ENCODE assay signal across 13 mouse cellular contexts in the genomic region with DNA sequence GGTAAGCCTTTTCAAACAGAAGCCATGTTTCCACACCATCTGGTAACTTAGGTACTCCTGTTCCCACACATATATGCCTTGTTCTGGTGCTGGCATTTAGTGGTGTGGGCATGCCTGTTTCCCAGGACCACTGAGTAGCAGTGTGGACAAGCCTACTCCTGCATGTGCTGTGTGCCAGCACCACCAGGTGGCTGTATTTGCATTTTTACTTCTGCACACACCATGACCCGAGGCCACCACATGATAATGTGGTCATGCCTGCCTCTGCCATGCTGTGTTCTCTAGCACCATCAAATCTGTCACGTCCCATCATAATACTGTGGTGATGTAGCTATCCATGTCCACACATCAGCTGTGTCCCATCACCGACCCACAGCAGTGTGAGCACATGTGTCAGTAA. TPM values are rescaled to one million over a fixed set of nuclear protein-coding genes. Genes with fewer than 3 reads are reported as not detected.
DNase-seq lines count a peak whose midpoint lies in the region; ATAC-seq and TF ChIP-seq lines count a peak whose summit lies in the region.
"Had no signal": no experiment of that assay in that cellular context is flagged by ENCODE, and none has a peak within 500 bp of the region (broad histone marks: within the 10 kb centered on the region; RNA-seq: fewer than 3 reads in every experiment).

No protein-coding gene starts in this region.

- no peak overlapping the region for H3ac ChIP-seq in C2C12 (ENCODE audit: control insufficient read depth, insufficient read length, low read depth)

- no peaks in the 10 kb centered on the region for H3K36me3 ChIP-seq in hindbrain, postnatal 0 days (ENCODE audit: insufficient read depth, low read length)
- no peaks in the 10 kb centered on the region for H3K36me3 ChIP-seq in hindbrain, embryonic 10.5 days
- no peaks in the 10 kb centered on the region for H3K36me3 ChIP-seq in C2C12 (ENCODE audit: control insufficient read depth, insufficient read depth)
- H3K36me3 ChIP-seq: midbrain, embryonic 12.5 days; neural tube, embryonic 15.5 days had no signal

- no peaks in the 10 kb centered on the region for H3K27me3 ChIP-seq in hindbrain, postnatal 0 days (ENCODE audit: insufficient read depth, low read length)
- H3K27me3 ChIP-seq in hindbrain, embryonic 10.5 days (ENCODE audit: insufficient read depth, poor library complexity, severe bottlenecking): no peaks in the 10 kb centered on the region
- H3K27me3 ChIP-seq in C2C12 (ENCODE audit: control insufficient read depth, insufficient read depth, insufficient read length): no peaks in the 10 kb centered on the region
- H3K27me3 ChIP-seq: midbrain, embryonic 12.5 days; neural tube, embryonic 15.5 days had no signal

- H3K27ac ChIP-seq in hindbrain, postnatal 0 days: no peak overlapping the region
- H3K27ac ChIP-seq in hindbrain, embryonic 10.5 days: no peak overlapping the region
- H3K27ac ChIP-seq: midbrain, embryonic 12.5 days; neural tube, embryonic 15.5 days had no signal

- H3K4me1 ChIP-seq in hindbrain, postnatal 0 days (ENCODE audit: insufficient read depth, low read length): no peaks in the 10 kb centered on the region
- no peaks in the 10 kb centered on the region for H3K4me1 ChIP-seq in hindbrain, embryonic 10.5 days (replicated peaks)
- no peaks in the 10 kb centered on the region for H3K4me1 ChIP-seq in lung, adult 2 months (ENCODE audit: control insufficient read depth, insufficient read depth, low read length)
- H3K4me1 ChIP-seq: midbrain, embryonic 12.5 days; neural tube, embryonic 15.5 days had no signal

- peak; percentile 69 for TF ChIP-seq CTCF in hindbrain, postnatal 0 days (IDR thresholded peaks at IDR 0.05; ENCODE audit: low read depth)
- TF ChIP-seq CTCF in lung, adult 2 months (IDR thresholded peaks at IDR 0.05; ENCODE audit: insufficient read depth, low read length): peak; percentile 46
- TF ChIP-seq CTCF in C2C12 (IDR thresholded peaks at IDR 0.05; ENCODE audit: control insufficient read depth, insufficient read depth, insufficient read length): peak; percentile 11

- 53% methylated on average over 3 of the region's 3 CpGs for WGBS in hindbrain, postnatal 0 days
- WGBS in hindbrain, embryonic 10.5 days: 69% methylated on average over 3 of the region's 3 CpGs
- WGBS in lung, adult 2 months: 52% methylated on average over 3 of the region's 3 CpGs

- peak; percentile 40 for DNase-seq in hindbrain, postnatal 0 days (ENCODE audit: low spot score)
- DNase-seq in hindbrain, embryonic 10.5 days (ENCODE audit: low spot score): no peak
- DNase-seq in lung, adult 2 months: no peak
- no peak for DNase-seq in lung, postnatal 10 days
- DNase-seq: adrenal gland, postnatal 10 days; embryo, embryonic 11 days had no signal

- H3K9ac ChIP-seq in hindbrain, postnatal 0 days (replicated peaks; ENCODE audit: low read length): no peak overlapping the region
- H3K9ac ChIP-seq: midbrain, embryonic 12.5 days; neural tube, embryonic 15.5 days had no signal

- no peak for TF ChIP-seq POLR2A in lung, adult 2 months (IDR thresholded peaks at IDR 0.05; ENCODE audit: borderline replicate concordance, extremely low read depth, low read depth, low read length)

- 0 out of 2 replicates have a peak, but pooled peaks have one; percentile 22 for ATAC-seq in hindbrain, postnatal 0 days
- ATAC-seq in hematopoietic stem cell, adult 5-6 weeks (replicated peaks in 1 of 2; ENCODE audit: insufficient read depth in 1 of 2, low FRiP score in 2 of 2, low TSS enrichment in 1 of 2, low read depth in 1 of 2, poor library complexity in 2 of 2, severe bottlenecking in 2 of 2): peak; percentile 19 to 33; a peak in 1 of 4 replicates
- ATAC-seq in monocyte, adult 5-6 weeks (replicated peaks; ENCODE audit: insufficient number of reproducible peaks, low FRiP score, low TSS enrichment, poor library complexity, severe bottlenecking): no peak
- ATAC-seq: inflammation-experienced regulatory T-cells, adult 6 months had no signal

- H3K4me3 ChIP-seq in hindbrain, postnatal 0 days (ENCODE audit: low read length): no peak overlapping the region
- no peak overlapping the region for H3K4me3 ChIP-seq in hindbrain, embryonic 10.5 days
- H3K4me3 ChIP-seq in lung, adult 2 months (replicated peaks; ENCODE audit: extremely low read depth, low read depth, low read length): no peak overlapping the region
- H3K4me3 ChIP-seq in C2C12 (ENCODE audit: insufficient read depth, poor library complexity, severe bottlenecking): no peak overlapping the region
- H3K4me3 ChIP-seq: erythroblast, embryonic 14.5 days; midbrain, embryonic 12.5 days; neural tube, embryonic 15.5 days had no signal

- no peak overlapping the region for H3K4me2 ChIP-seq in hindbrain, postnatal 0 days (ENCODE audit: low read depth, low read length)
- H3K4me2 ChIP-seq: midbrain, embryonic 12.5 days; neural tube, embryonic 15.5 days had no signal

- H3K9me3 ChIP-seq in hindbrain, postnatal 0 days (ENCODE audit: low read length): no peaks in the 10 kb centered on the region
- H3K9me3 ChIP-seq in hindbrain, embryonic 10.5 days: no peaks in the 10 kb centered on the region
- H3K9me3 ChIP-seq: midbrain, embryonic 12.5 days; neural tube, embryonic 15.5 days had no signal

- H3K79me3 ChIP-seq in C2C12 (ENCODE audit: low read depth): no peaks in the 10 kb centered on the region

- H3K79me2 ChIP-seq in C2C12 (ENCODE audit: control insufficient read depth, insufficient read depth): no peaks in the 10 kb centered on the region

TF ChIP-seq in C2C12, 6 proteins besides CTCF, POLR2A, EP300 and RAD21:
- TF ChIP-seq CEBPB (IDR thresholded peaks at IDR 0.05; ENCODE audit: low read depth): no peak
- no peak for TF ChIP-seq MAX (IDR thresholded peaks at IDR 0.05)
- TF ChIP-seq USF1 (IDR thresholded peaks at IDR 0.05; ENCODE audit: low read depth): no peak
- no peak for TF ChIP-seq MYOG (IDR thresholded peaks at IDR 0.05; ENCODE audit: control insufficient read depth, extremely low read depth, insufficient read length)
- TF ChIP-seq FOSL1 (IDR thresholded peaks at IDR 0.05; ENCODE audit: insufficient read depth, low read length, poor library complexity, severe bottlenecking): no peak
- TF ChIP-seq MYOD1 (IDR thresholded peaks at IDR 0.05; ENCODE audit: control insufficient read depth, insufficient read length, low read depth): no peak

RNA-seq across cellular contexts. Expression of gene Gnaz, which starts 27.7 kb away (rescaled TPM):
- 166 and 178 TPM in 2 replicates for total RNA-seq in hindbrain, postnatal 0 days (2014; rRNA removed)
- polyA plus RNA-seq in hindbrain, postnatal 0 days (2015; fragmentation: Nextera tagmentation; extraction: Ambion mirVana): 88.3 and 99.9 TPM in 2 replicates
- 9.9 and 15.0 TPM in 2 replicates for polyA plus RNA-seq in hindbrain, embryonic 10.5 days (2016; fragmentation: Nextera tagmentation; extraction: Ambion mirVana)
- polyA plus RNA-seq in lung, adult 2 months (2012; rRNA removed): 3.0 and 4.6 TPM in 2 replicates
- polyA plus RNA-seq in C2C12 (2012; fragmentation: generic; extraction: Trizol): 0.37 TPM
- 0.69 and 4.3 TPM in 2 replicates for total RNA-seq in hematopoietic stem cell, adult 5-6 weeks (2017)
- total RNA-seq in monocyte, adult 5-6 weeks (2017): 0.19 to 4.5 TPM in 2 of 3 replicates, not detected in the other
- polyA plus RNA-seq: inflammation-experienced regulatory T-cells, adult 6 months had no signal

Comparison
In these comparisons a context has a peak if more than half of its experiments do, and no peak if none do; other contexts are left out.
1. CTCF ChIP-seq: peak in every context shown above with its lines; median percentile 69 in hindbrain, postnatal 0 days; 46 in lung, adult 2 months; 11 in C2C12.